Mouse (Mus musculus) heart, postnatal 0 days (tissue): ENCODE data around the gene Nrip1. TPM values are rescaled to one million over a fixed set of nuclear protein-coding genes. Genes with fewer than 3 reads are reported as not detected.
A peak's percentile ranks its signal among the peaks of the same experiment; 100 is the strongest.

ENCODE experiments used
- ATAC-seq: fragments of 200-750 bp; cut with Nextera tagmentation; 2 replicates; pipeline ENCODE4 v1.8.0; 2017; ENCODE audit warnings: low read depth, moderate number of reproducible peaks, moderate library complexity; ENCODE audit not compliant: insufficient read depth
- DNase-seq: peaks from one replicate; pipeline ENCODE4 v3.0.0-alpha.2; 2016; ENCODE audit warnings: low spot score
- H3K27ac ChIP-seq: fragments of 300-500 bp; sonication (generic); 2 replicates; pipeline ENCODE4 v1.5.1; 2014; ENCODE audit warnings: low read depth, mild to moderate bottlenecking
- H3K27me3 ChIP-seq: fragments of 300-500 bp; sonication (generic); 2 replicates; pipeline ENCODE4 v1.6.1; 2014; ENCODE audit warnings: low read length, mixed read lengths; ENCODE audit not compliant: control insufficient read depth, insufficient read depth
- H3K36me3 ChIP-seq: fragments of 300-500 bp; sonication (generic); replicated peaks from 2 replicates; pipeline ENCODE4 v1.6.1; 2014; ENCODE audit warnings: low read length, mixed read lengths; ENCODE audit not compliant: control insufficient read depth, insufficient read depth
- H3K4me1 ChIP-seq: fragments of 300-500 bp; sonication (generic); 2 replicates; pipeline ENCODE4 v1.6.1; 2014; ENCODE audit warnings: antibody characterized with exemption; ENCODE audit not compliant: control insufficient read depth, insufficient read depth
- H3K4me2 ChIP-seq: fragments of 300-500 bp; sonication (generic); 2 replicates; pipeline ENCODE4 v1.6.1; 2014; ENCODE audit warnings: low read depth, mild to moderate bottlenecking, low read length, moderate library complexity
- H3K4me3 ChIP-seq: fragments of 300-500 bp; sonication (generic); 2 replicates; pipeline ENCODE4 v1.5.1; 2014; ENCODE audit warnings: low read depth, low read length
- H3K9ac ChIP-seq: fragments of 300-500 bp; sonication (generic); replicated peaks from 2 replicates; pipeline ENCODE4 v1.6.1; 2014; ENCODE audit warnings: low read depth, low read length, mixed read lengths
- H3K9me3 ChIP-seq: fragments of 300-500 bp; sonication (generic); replicated peaks from 2 replicates; pipeline ENCODE4 v1.6.1; 2016; ENCODE audit warnings: low read length; ENCODE audit not compliant: control insufficient read depth
- CTCF ChIP-seq: IDR thresholded peaks from 2 replicates; pipeline ENCODE4 v1.5.1; 2016; ENCODE audit warnings: antibody characterized with exemption, control low read depth, low read depth
- EP300 ChIP-seq: IDR thresholded peaks from 2 replicates; pipeline ENCODE4 v1.6.1; 2016; ENCODE audit warnings: antibody characterized with exemption, low read depth
- WGBS: fragments of 180-500 bp; shearing (Covaris S2); extraction: QIAGEN DNeasy Blood & Tissue Kit; methylation state at CpG from one replicate; pipeline ENCODE4 v1.1.7; 2014; 5-methylcytosine and 5-hydroxymethylcytosine counted together
- polyA plus RNA-seq: library from polyadenylated mRNA; unstranded; fragments of >200 nt; fragmentation: Nextera tagmentation; extraction: Ambion mirVana; gene quantifications from 2 replicates; pipeline ENCODE4 v1.2.1, GENCODE M21; 2015
- total RNA-seq: library from RNA; depleted of rRNA; stranded (reverse); fragments of >200 nt; gene quantifications from 2 replicates; pipeline ENCODE4 v1.2.3, GENCODE M21; 2014; ENCODE audit warnings: low replicate concordance

The Nrip1 gene
- total and polyA plus RNA-seq, 2 experiments from 2014 or later, result 9.0 to 13.3 TPM

DNA sequence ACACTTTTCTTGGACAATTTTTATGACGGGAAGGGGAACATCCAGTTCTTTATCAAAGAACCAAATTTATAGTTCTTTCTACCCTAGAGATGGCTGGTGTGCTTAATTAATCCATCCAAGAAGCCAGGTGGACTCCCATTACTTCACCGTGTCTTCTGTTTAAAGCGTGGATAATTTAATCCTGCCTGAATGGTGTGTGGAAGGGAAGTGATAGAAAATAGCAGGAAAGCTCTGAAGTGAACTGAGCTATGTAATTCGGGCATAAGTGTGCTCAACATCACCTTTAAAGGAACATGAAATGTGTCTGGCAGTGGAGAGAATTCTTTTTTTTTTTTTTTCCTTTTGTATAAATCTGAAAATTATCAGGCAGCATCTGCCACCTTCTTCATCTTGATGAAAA lies 12.4 kb upstream of the Nrip1 start:
- H3K4me1 ChIP-seq, result no peaks in the 10 kb centered on the region
- no peak overlapping the region for H3K9ac ChIP-seq
- no peaks in the 10 kb centered on the region for H3K27me3 ChIP-seq
- no peak for DNase-seq
- H3K4me2 ChIP-seq, result no peak overlapping the region
- H3K36me3 ChIP-seq, result no peaks in the 10 kb centered on the region
- H3K9me3 ChIP-seq, result no peaks in the 10 kb centered on the region
- no peak for TF ChIP-seq EP300
- TF ChIP-seq CTCF, result no peak
- no peak overlapping the region for H3K4me3 ChIP-seq
- no peak overlapping the region for H3K27ac ChIP-seq
- WGBS, result 86% methylated on average over 4 of the region's 4 CpGs
- ATAC-seq, result no peak

DNA sequence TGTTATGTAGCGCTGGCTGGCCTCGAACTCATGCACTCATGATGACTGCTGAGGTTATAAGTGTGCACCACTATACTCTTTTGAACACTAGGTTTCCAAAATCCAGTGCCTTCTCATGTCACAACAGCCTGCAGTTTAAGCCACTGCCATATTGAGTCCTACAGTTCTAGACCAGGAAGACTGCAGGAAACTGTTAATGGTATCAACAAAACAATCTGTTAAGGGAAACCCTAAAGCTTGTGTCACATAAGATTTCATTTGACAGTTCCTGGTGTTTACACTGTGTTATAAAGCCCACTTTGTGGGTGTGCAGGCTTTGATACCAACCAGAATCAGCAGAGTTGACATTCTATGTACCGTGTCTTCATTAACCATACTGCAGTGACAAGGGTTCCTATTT lies 3.6 kb upstream of the Nrip1 start:
- ATAC-seq (no peak), DNase-seq (no peak)
- no peak for TF ChIP-seq EP300
- no peak for TF ChIP-seq CTCF
- no peaks in the 10 kb centered on the region for H3K36me3 ChIP-seq
- no peaks in the 10 kb centered on the region for H3K4me1 ChIP-seq
- no peak overlapping the region for H3K4me3 ChIP-seq
- no peak overlapping the region for H3K9ac ChIP-seq
- H3K4me2 ChIP-seq, result no peak overlapping the region
- no peaks in the 10 kb centered on the region for H3K9me3 ChIP-seq
- H3K27me3 ChIP-seq, result no peaks in the 10 kb centered on the region
- H3K27ac ChIP-seq, result no peak overlapping the region
- WGBS, result 93% methylated on average over 3 of the region's 3 CpGs

DNA sequence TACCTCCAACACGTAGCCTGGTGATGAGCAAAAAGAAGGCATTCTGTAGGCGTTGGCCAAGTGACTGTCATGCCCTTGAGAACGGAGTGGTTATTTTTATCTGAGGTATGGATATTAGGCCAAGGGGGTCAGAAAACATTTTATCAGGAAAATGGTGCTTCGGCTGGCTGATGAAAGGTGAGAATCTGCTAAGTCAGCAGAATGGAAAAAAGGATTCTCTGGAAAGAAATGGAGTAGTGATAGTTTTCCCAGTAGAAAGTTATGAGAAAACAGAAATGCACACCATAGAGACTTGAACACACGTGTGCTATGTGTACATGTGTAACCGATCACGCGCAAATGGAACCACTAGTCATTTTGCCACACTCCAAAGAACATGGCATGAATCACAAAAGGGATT lies 3.0 kb upstream of the Nrip1 start:
- ATAC-seq, result no peak
- Histone ChIP-seq H3K4me1 (0 out of 2 replicates have a peak, but pooled peaks cover under 1% of the 10 kb centered on the region), H3K9ac (no peak overlapping the region), H3K4me2 (no peak overlapping the region), H3K9me3 (no peaks in the 10 kb centered on the region), H3K36me3 (no peaks in the 10 kb centered on the region), H3K27ac (no peak overlapping the region), H3K4me3 (no peak overlapping the region), H3K27me3 (no peaks in the 10 kb centered on the region)
- no peak for DNase-seq
- 77% methylated on average over 8 of the region's 8 CpGs for WGBS
- TF ChIP-seq CTCF (no peak), EP300 (no peak)

DNA sequence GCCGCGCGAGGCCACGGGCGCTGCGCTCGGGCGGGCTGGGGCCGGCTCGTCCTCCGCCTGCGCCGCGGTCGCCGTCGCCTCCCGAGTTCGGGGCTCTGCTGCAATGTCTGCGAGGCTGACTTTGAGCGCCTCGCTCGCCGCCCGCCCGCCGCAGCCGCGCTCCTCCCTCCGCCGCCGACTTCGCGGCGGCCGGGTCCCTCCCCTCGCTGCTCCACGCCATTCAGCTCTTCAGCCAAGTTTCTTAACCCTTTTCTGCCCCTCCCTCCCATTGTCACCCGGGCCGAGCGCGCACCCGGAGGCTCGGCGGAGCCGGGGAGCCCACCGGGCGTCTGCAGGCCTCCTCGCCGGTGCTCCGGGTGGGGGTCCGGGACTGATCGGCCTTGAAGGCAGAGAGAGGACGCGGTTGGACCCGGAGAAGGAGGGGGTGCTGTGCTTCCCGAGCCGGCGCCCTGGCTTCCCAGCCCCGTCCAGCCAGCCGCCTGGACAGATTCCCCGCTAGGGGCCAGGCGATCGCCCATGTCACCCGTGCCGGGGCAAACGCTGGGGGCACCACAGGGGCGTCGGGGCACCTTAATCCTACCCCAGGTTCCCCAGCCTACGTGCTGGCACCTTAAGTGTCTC lies 576 bp downstream of the Nrip1 start:
- peaks cover 25% of the 10 kb centered on the region for H3K4me1 ChIP-seq
- H3K9ac ChIP-seq, result peak overlapping the region; percentile 99
- H3K36me3 ChIP-seq, result no peaks in the 10 kb centered on the region
- H3K27ac ChIP-seq, result peak overlapping the region; percentile 99
- no peaks in the 10 kb centered on the region for H3K27me3 ChIP-seq
- ATAC-seq (peak; percentile 90), DNase-seq (peak; percentile 93)
- no peaks in the 10 kb centered on the region for H3K9me3 ChIP-seq
- peak; percentile 48 for TF ChIP-seq CTCF
- TF ChIP-seq EP300, result no peak
- peak overlapping the region; percentile 98 for H3K4me3 ChIP-seq
- peak overlapping the region; percentile 81 for H3K4me2 ChIP-seq
- under 1% methylated on average over 65 of the region's 70 CpGs for WGBS

DNA sequence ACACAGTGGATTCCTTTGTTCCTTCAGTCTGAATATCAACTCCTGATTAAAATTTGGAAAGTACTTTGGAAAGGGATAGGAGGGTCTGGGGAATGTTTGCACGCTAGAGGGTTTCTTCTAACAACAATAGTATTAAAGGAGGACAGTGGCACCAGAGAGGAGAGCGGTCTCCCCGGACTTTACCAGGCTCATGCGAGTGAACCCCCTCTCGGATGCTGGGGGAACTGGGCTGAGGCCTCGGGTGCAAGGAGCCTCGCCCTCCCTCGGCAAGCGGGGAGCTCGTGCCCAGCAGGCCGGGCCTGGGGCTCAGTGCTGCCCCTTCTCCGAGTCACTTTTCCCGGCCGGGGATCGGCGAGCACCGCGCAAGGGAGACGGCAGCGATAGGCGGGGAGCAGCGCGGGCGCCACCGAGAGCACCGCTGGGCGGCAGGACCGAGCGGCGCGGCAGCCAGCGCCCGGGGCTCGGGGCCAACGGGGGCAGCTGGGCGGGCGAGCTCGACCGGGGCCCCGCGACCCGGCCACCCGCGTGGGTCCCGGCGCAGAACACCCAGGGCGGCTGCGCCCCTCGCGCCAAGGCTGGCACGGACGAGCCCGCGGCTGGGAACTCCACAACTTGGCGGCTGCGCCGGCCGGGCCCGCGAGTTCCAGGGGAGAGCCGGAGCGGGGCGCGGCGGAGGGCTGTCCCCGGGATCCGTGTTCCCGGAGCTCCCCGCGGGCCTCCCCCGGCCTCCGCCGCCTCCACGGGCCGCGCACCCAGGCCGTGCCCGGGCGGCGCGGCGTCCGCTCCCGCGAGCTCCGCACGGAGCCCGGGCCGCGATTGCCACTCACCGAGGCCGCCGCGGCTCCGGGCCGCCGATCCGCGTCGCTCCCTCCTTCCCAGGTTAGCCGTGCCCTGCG lies 1.3 kb downstream of the Nrip1 start:
- Histone ChIP-seq H3K4me2 (peak overlapping the region; percentile 81), H3K4me1 (peaks cover 26% of the 10 kb centered on the region), H3K27ac (peak overlapping the region; percentile 99), H3K9me3 (no peaks in the 10 kb centered on the region), H3K4me3 (peak overlapping the region; percentile 98), H3K36me3 (no peaks in the 10 kb centered on the region), H3K9ac (peak overlapping the region; percentile 99), H3K27me3 (no peaks in the 10 kb centered on the region)
- 0% methylated on average over 67 of the region's 102 CpGs for WGBS
- peak; percentile 43 for DNase-seq
- TF ChIP-seq CTCF, result no peak; the same call in 1 of the 2 replicates
- TF ChIP-seq EP300, result no peak
- peak; percentile 62 for ATAC-seq
